Mouse (Mus musculus): ENCODE data around the gene Brk1.
A peak's percentile ranks its signal among the peaks of the same experiment; 100 is the strongest.

Brk1 gene

GRCm38 (mm10) chr6:113660492-113661352, 56.1 kb downstream of the Brk1 start:
- DNase-seq (ENCODE audit: low spot score in 2 of 2): peak in 1 of 2 experiments; percentile 73

- peak; percentile 87 to 90 for DNase-seq (ENCODE audit: low spot score in 2 of 2)
Measured at GRCm38 (mm10) chr6:113661353-113662241, 57.0 kb downstream of the Brk1 start.

GRCm38 (mm10) chr6:113662964-113663700, 58.6 kb downstream of the Brk1 start:
- peak in 1 of 2 experiments; percentile 54 for DNase-seq (ENCODE audit: low spot score in 2 of 2)

GRCm38 (mm10) chr6:113664305-113664704, 59.7 kb downstream of the Brk1 start:
- DNase-seq (ENCODE audit: low spot score in 2 of 2): no peak
